Mouse (Mus musculus) hindbrain, embryonic 13.5 days (tissue): ENCODE results near the gene Ndufaf7. TPM values are rescaled to one million over a fixed set of nuclear protein-coding genes. Genes with fewer than 3 reads are reported as not detected.

Source experiments
- ATAC-seq: fragments of 200-750 bp; cut with Nextera tagmentation; 2 replicates; pipeline ENCODE4 v1.8.0; 2017; ENCODE audit warnings: moderate TSS enrichment; ENCODE audit not compliant: low FRiP score
- H3K27ac ChIP-seq: fragments of 300-500 bp; sonication (generic); 2 replicates; pipeline ENCODE4 v1.5.1; 2015; ENCODE audit warnings: inconsistent platforms, mild to moderate bottlenecking, moderate library complexity
- H3K27me3 ChIP-seq: fragments of 300-500 bp; sonication (generic); 2 replicates; pipeline ENCODE4 v1.6.1; 2015; ENCODE audit warnings: mild to moderate bottlenecking, inconsistent platforms
- H3K36me3 ChIP-seq: fragments of 300-500 bp; sonication (generic); 2 replicates; pipeline ENCODE4 v1.6.1; 2015; ENCODE audit warnings: mild to moderate bottlenecking, inconsistent platforms
- H3K4me1 ChIP-seq: fragments of 300-500 bp; sonication (generic); replicated peaks from 2 replicates; pipeline ENCODE4 v1.6.1; 2015; ENCODE audit warnings: inconsistent platforms
- H3K4me2 ChIP-seq: fragments of 300-500 bp; sonication (generic); 2 replicates; pipeline ENCODE4 v1.6.1; 2015; ENCODE audit warnings: inconsistent platforms, mild to moderate bottlenecking, moderate library complexity
- H3K4me3 ChIP-seq: fragments of 300-500 bp; sonication (generic); 2 replicates; pipeline ENCODE4 v1.5.1; 2015; ENCODE audit warnings: mild to moderate bottlenecking, inconsistent platforms
- H3K9ac ChIP-seq: fragments of 300-500 bp; sonication (generic); 2 replicates; pipeline ENCODE4 v1.6.1; 2015; ENCODE audit warnings: mild to moderate bottlenecking, inconsistent platforms
- H3K9me3 ChIP-seq: fragments of 300-500 bp; sonication (generic); 2 replicates; pipeline ENCODE4 v1.6.1; 2016; ENCODE audit warnings: inconsistent platforms
- WGBS: fragments of 180-500 bp; shearing (Covaris S2); methylation state at CpG from one replicate; pipeline ENCODE4 v1.1.7; 2015; 5-methylcytosine and 5-hydroxymethylcytosine counted together
- polyA plus RNA-seq: library from polyadenylated mRNA; unstranded; fragments of >200 nt; fragmentation: Nextera tagmentation; extraction: Ambion mirVana; gene quantifications from 2 replicates; pipeline ENCODE4 v1.2.1, GENCODE M21; 2015

Ndufaf7 gene
- polyA plus RNA-seq, 1 experiment from 2014 or later = 57.1 TPM

GRCm38 (mm10) chr17:78916369-78916813, 20.5 kb upstream of the Ndufaf7 start, which contains the start of gene Cebpzos:
TSS of gene Cebpzos (plus strand) at chr17:78916500.
- under 1% methylated on average over 37 of the region's 37 CpGs for WGBS
- H3K4me1 ChIP-seq = peaks cover 15% of the 10 kb centered on the region
- H3K27ac ChIP-seq = peak within 1 kb of the TSS; percentile 88

GRCm38 (mm10) chr17:78916899-78917298, 20.0 kb upstream of the Ndufaf7 start:
- no peaks in the 10 kb centered on the region for H3K9me3 ChIP-seq
- no peak; the same call in 1 of the 2 replicates for ATAC-seq
- WGBS = 6% methylated on average over 11 of the region's 11 CpGs
- H3K27me3 ChIP-seq = no peaks in the 10 kb centered on the region
- H3K27ac ChIP-seq = peak overlapping the region; percentile 88
- H3K4me1 ChIP-seq = peaks cover 15% of the 10 kb centered on the region
- peaks cover 30% of the 10 kb centered on the region for H3K36me3 ChIP-seq
- H3K9ac ChIP-seq = peak overlapping the region; percentile 84
- peak overlapping the region; percentile 68 for H3K4me3 ChIP-seq
- H3K4me2 ChIP-seq = peak overlapping the region; percentile 72

More at GRCm38 (mm10) chr17:78916369-78916813, 20.5 kb upstream of the Ndufaf7 start, which contains the start of gene Cebpzos:
- ATAC-seq = peak; percentile 96
- H3K27me3 ChIP-seq = no peaks in the 10 kb centered on the region
- no peaks in the 10 kb centered on the region for H3K9me3 ChIP-seq
- peak within 1 kb of the TSS; percentile 72 for H3K4me2 ChIP-seq
- H3K4me3 ChIP-seq = peak within 1 kb of the TSS; percentile 68
- H3K36me3 ChIP-seq = peaks cover 25% of the 10 kb centered on the region
- peak within 1 kb of the TSS; percentile 84 for H3K9ac ChIP-seq

- H3K4me3 ChIP-seq = peak overlapping the region; percentile 68; the same call in 1 of the 2 replicates
- H3K9me3 ChIP-seq = no peaks in the 10 kb centered on the region
- no peak overlapping the region; the same call in 1 of the 2 replicates for H3K27ac ChIP-seq
- H3K4me1 ChIP-seq = peaks cover 15% of the 10 kb centered on the region
- no peaks in the 10 kb centered on the region for H3K27me3 ChIP-seq
- H3K9ac ChIP-seq = peak overlapping the region; percentile 84; the same call in 1 of the 2 replicates
- ATAC-seq = no peak
- peak overlapping the region; percentile 72 for H3K4me2 ChIP-seq
- peaks cover 37% of the 10 kb centered on the region for H3K36me3 ChIP-seq
- 46% methylated on average over 6 of the region's 6 CpGs for WGBS
Measured at GRCm38 (mm10) chr17:78917696-78918095, 19.2 kb upstream of the Ndufaf7 start.

GRCm38 (mm10) chr17:78935857-78936256, 1.1 kb upstream of the Ndufaf7 start:
- Histone ChIP-seq H3K36me3 (peaks cover 45% of the 10 kb centered on the region), H3K9ac (peak overlapping the region; percentile 84), H3K9me3 (no peaks in the 10 kb centered on the region), H3K4me1 (peaks cover 31% of the 10 kb centered on the region), H3K4me3 (peak overlapping the region; percentile 92), H3K27ac (no peak overlapping the region), H3K4me2 (peak overlapping the region; percentile 71), H3K27me3 (no peaks in the 10 kb centered on the region)
- WGBS = 91% methylated on average over 2 of the region's 2 CpGs
- no peak for ATAC-seq

- no peaks in the 10 kb centered on the region for H3K9me3 ChIP-seq
- H3K9ac ChIP-seq = peak overlapping the region; percentile 84
- WGBS = 9% methylated on average over 26 of the region's 26 CpGs
- peak overlapping the region; percentile 82 for H3K27ac ChIP-seq
- peak overlapping the region; percentile 71 for H3K4me2 ChIP-seq
- peaks cover 31% of the 10 kb centered on the region for H3K4me1 ChIP-seq
- peak; percentile 57 for ATAC-seq
- peak overlapping the region; percentile 92 for H3K4me3 ChIP-seq
- no peaks in the 10 kb centered on the region for H3K27me3 ChIP-seq
- H3K36me3 ChIP-seq = peaks cover 42% of the 10 kb centered on the region
Measured at GRCm38 (mm10) chr17:78937229-78937853, 405 bp downstream of the Ndufaf7 start.

- H3K27ac ChIP-seq = no peak overlapping the region
- ATAC-seq = no peak
- 96% methylated on average over 4 of the region's 4 CpGs for WGBS
- H3K4me1 ChIP-seq = peaks cover 21% of the 10 kb centered on the region
- H3K9me3 ChIP-seq = no peaks in the 10 kb centered on the region
- peaks cover 42% of the 10 kb centered on the region for H3K36me3 ChIP-seq
- no peak overlapping the region for H3K9ac ChIP-seq
- no peaks in the 10 kb centered on the region for H3K27me3 ChIP-seq
- H3K4me2 ChIP-seq = no peak overlapping the region
- H3K4me3 ChIP-seq = no peak overlapping the region
Measured at GRCm38 (mm10) chr17:78938927-78939326, 2.0 kb downstream of the Ndufaf7 start.

- 65% methylated on average over 11 of the region's 11 CpGs for WGBS
- Histone ChIP-seq H3K27me3 (no peaks in the 10 kb centered on the region), H3K27ac (no peak overlapping the region), H3K4me1 (peaks cover 3% of the 10 kb centered on the region), H3K4me3 (no peak overlapping the region), H3K9me3 (no peaks in the 10 kb centered on the region), H3K36me3 (peaks cover 54% of the 10 kb centered on the region), H3K9ac (no peak overlapping the region), H3K4me2 (no peak overlapping the region)
- ATAC-seq = no peak
Measured at GRCm38 (mm10) chr17:78942579-78942978, 5.6 kb downstream of the Ndufaf7 start.

- Histone ChIP-seq H3K36me3 (peaks cover 85% of the 10 kb centered on the region), H3K27ac (no peak overlapping the region), H3K4me1 (no peaks in the 10 kb centered on the region), H3K4me3 (no peak overlapping the region), H3K27me3 (no peaks in the 10 kb centered on the region), H3K9me3 (no peaks in the 10 kb centered on the region), H3K4me2 (no peak overlapping the region), H3K9ac (no peak overlapping the region)
- no peak for ATAC-seq
- WGBS = 98% methylated on average over 5 of the region's 5 CpGs
Measured at GRCm38 (mm10) chr17:78951225-78951624, 14.3 kb downstream of the Ndufaf7 start.

GRCm38 (mm10) chr17:78952070-78952469, 15.1 kb downstream of the Ndufaf7 start:
- Histone ChIP-seq H3K4me1 (no peaks in the 10 kb centered on the region), H3K27ac (no peak overlapping the region), H3K9me3 (no peaks in the 10 kb centered on the region), H3K27me3 (no peaks in the 10 kb centered on the region), H3K4me3 (no peak overlapping the region), H3K36me3 (peaks cover 83% of the 10 kb centered on the region), H3K4me2 (no peak overlapping the region), H3K9ac (no peak overlapping the region)
- no peak for ATAC-seq
- 96% methylated on average over 5 of the region's 5 CpGs for WGBS

- no peak overlapping the region for H3K27ac ChIP-seq
- WGBS = 91% methylated on average over 8 of the region's 8 CpGs
Measured at GRCm38 (mm10) chr17:78953240-78953639, 16.3 kb downstream of the Ndufaf7 start.

GRCm38 (mm10) chr17:78959473-78959872, 22.5 kb downstream of the Ndufaf7 start:
- Histone ChIP-seq H3K9ac (no peak overlapping the region), H3K36me3 (peaks cover 57% of the 10 kb centered on the region), H3K27ac (no peak overlapping the region), H3K27me3 (no peaks in the 10 kb centered on the region), H3K9me3 (no peaks in the 10 kb centered on the region), H3K4me3 (no peak overlapping the region), H3K4me1 (no peaks in the 10 kb centered on the region), H3K4me2 (no peak overlapping the region)
- ATAC-seq = no peak
- 88% methylated on average over 6 of the region's 6 CpGs for WGBS

More at GRCm38 (mm10) chr17:78953240-78953639, 16.3 kb downstream of the Ndufaf7 start:
- Histone ChIP-seq H3K4me1 (no peaks in the 10 kb centered on the region), H3K27me3 (no peaks in the 10 kb centered on the region), H3K4me2 (no peak overlapping the region), H3K9me3 (no peaks in the 10 kb centered on the region), H3K9ac (no peak overlapping the region), H3K4me3 (no peak overlapping the region), H3K36me3 (peaks cover 80% of the 10 kb centered on the region)
- no peak for ATAC-seq

- H3K4me2 ChIP-seq = no peak overlapping the region
- H3K27ac ChIP-seq = no peak overlapping the region
- ATAC-seq = no peak
- H3K4me1 ChIP-seq = no peaks in the 10 kb centered on the region
- 88% methylated on average over 1 of the region's 1 CpGs for WGBS
- no peak overlapping the region for H3K4me3 ChIP-seq
- H3K27me3 ChIP-seq = no peaks in the 10 kb centered on the region
- no peak overlapping the region for H3K9ac ChIP-seq
- peaks cover 37% of the 10 kb centered on the region for H3K36me3 ChIP-seq
- no peaks in the 10 kb centered on the region for H3K9me3 ChIP-seq
Measured at GRCm38 (mm10) chr17:78964387-78964786, 27.5 kb downstream of the Ndufaf7 start.
